Mouse (Mus musculus): ENCODE data around the gene Hoxa9. TPM values are rescaled to one million over a fixed set of nuclear protein-coding genes. Genes with fewer than 3 reads are reported as not detected.

The Hoxa9 gene
- total and polyA plus RNA-seq, 2 experiments from 2014 or later: not detected

DNA sequence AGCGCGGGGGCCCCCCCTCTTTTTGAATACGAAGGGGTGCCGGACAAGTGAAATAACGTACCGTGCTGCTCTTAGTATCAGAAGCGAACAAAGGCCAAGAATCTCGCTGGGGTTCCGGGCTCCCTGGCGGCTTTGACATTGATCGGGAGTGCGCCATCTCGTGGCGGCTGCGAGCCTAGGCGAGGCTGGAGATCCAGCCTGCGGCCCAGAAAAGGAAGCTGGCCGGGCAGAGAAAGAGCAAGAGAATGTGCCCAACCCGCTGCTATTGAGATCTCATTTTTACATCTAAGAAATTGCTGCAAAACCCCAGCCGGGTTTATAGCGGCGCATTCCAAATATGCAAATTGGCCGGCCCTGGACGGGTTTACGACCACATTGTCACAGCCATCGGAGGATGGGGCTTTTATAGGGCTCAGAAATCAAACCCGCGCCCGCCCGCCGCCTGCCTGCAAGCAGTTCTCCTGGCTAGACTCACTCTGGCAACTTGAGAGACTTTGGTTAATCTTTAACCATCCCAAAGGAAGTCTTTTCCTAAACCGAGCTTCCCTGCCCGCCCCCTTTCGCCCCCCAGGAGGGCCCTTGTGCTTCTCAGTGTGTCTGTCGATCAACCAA, 9.6 kb upstream of the Hoxa9 start, which contains the start of gene Hoxa10:
Gene Hoxa10, minus strand, starts transcription at position 466 of the 612 bp plus-strand sequence.
- Histone ChIP-seq H3K9me3 (ENCODE audit: low read length) (no peaks in the 10 kb centered on the region), H3K27me3 (ENCODE audit: insufficient read depth, low read length) (peaks cover 94% of the 10 kb centered on the region), H3K4me1 (ENCODE audit: insufficient read depth, low read length) (no peaks in the 10 kb centered on the region), H3K4me2 (ENCODE audit: low read depth, low read length, poor library complexity, severe bottlenecking) (no peak within 1 kb of the TSS), H3K9ac (replicated peaks; ENCODE audit: low read length, poor library complexity, severe bottlenecking) (no peak within 1 kb of the TSS), H3K27ac (ENCODE audit: low read depth, low read length) (no peak within 1 kb of the TSS), H3K4me3 (ENCODE audit: low read depth, low read length) (no peak within 1 kb of the TSS), H3K36me3 (ENCODE audit: insufficient read depth, low read length) (no peaks in the 10 kb centered on the region)
- peak; percentile 69 for TF ChIP-seq CTCF (IDR thresholded peaks at IDR 0.05)
- 1% methylated on average over 35 of the region's 35 CpGs for WGBS
- ATAC-seq (ENCODE audit: low FRiP score) (no peak), DNase-seq (ENCODE audit: low spot score) (peak; percentile 54)

DNA sequence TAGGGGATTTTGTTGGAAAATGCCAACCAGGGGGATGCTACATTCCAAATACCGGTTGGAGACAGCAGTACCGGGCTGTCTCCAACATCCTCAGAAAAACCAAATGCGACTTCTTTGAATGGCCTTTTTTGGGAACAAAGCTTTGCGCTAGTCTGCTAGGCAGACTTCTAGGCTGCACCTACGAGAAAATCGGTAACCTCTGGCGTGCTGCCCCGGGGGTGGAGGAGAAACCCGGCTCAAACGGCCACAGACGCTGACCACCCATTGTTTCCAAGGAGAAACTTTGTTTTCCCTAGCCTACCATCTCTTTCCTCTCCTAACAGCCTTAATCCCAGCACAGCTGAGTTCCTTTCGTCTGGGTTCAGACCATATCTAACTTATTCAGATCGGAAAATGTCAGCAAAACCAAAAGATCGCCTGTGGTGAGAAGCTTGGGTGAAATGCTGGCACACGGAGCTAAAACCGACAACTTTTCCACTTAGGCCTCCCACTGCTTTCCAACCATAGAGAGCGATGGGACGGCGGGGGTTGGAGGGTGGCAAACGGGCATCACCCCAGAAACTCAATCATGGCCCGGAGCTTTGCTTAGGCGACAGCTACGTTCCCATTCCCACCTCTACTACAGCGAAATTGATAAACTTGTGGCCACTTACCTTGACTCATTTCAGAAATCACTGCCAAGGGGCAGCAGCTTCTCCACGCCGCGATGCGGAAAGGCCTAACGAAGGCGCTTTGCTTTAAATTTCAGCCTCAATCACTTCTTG, 8.9 kb upstream of the Hoxa9 start:
- Histone ChIP-seq H3K9ac (replicated peaks; ENCODE audit: low read length, poor library complexity, severe bottlenecking) (no peak overlapping the region), H3K4me2 (ENCODE audit: low read depth, low read length, poor library complexity, severe bottlenecking) (no peak overlapping the region), H3K9me3 (ENCODE audit: low read length) (no peaks in the 10 kb centered on the region), H3K4me3 (ENCODE audit: low read depth, low read length) (no peak overlapping the region), H3K27me3 (ENCODE audit: insufficient read depth, low read length) (peaks cover 95% of the 10 kb centered on the region), H3K36me3 (ENCODE audit: insufficient read depth, low read length) (no peaks in the 10 kb centered on the region), H3K27ac (ENCODE audit: low read depth, low read length) (no peak overlapping the region), H3K4me1 (ENCODE audit: insufficient read depth, low read length) (no peaks in the 10 kb centered on the region)
- no peak for ATAC-seq (ENCODE audit: low FRiP score)
- no peak for TF ChIP-seq CTCF (IDR thresholded peaks at IDR 0.05)
- 2% methylated on average over 30 of the region's 30 CpGs for WGBS
- no peak for DNase-seq (ENCODE audit: low spot score)

DNA sequence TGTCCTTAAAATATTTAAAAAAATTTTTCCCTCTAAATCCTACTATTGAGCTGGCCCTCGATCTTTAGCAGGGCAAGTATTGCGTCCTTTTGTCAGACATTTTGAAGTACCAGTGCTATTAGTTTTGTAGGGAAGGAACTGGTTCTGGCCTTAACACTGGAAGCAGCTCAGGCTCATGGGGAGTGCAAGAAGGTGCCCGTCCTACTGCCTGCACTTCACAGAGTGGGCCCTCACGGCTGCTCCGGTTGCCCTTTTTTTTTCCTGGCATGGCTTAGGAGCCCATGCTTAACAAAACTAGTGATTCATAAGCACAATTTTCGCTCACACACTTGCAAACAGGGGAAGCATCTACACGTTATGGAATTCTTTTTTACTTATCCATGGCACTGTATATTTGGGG, 8.1 kb upstream of the Hoxa9 start:
- Histone ChIP-seq H3K4me2 (ENCODE audit: low read depth, low read length, poor library complexity, severe bottlenecking) (no peak overlapping the region), H3K9me3 (ENCODE audit: low read length) (no peaks in the 10 kb centered on the region), H3K36me3 (ENCODE audit: insufficient read depth, low read length) (no peaks in the 10 kb centered on the region), H3K27me3 (ENCODE audit: insufficient read depth, low read length) (peaks cover 97% of the 10 kb centered on the region), H3K9ac (replicated peaks; ENCODE audit: low read length, poor library complexity, severe bottlenecking) (no peak overlapping the region), H3K4me1 (ENCODE audit: insufficient read depth, low read length) (no peaks in the 10 kb centered on the region), H3K4me3 (ENCODE audit: low read depth, low read length) (no peak overlapping the region), H3K27ac (ENCODE audit: low read depth, low read length) (no peak overlapping the region)
- DNase-seq (ENCODE audit: low spot score) (no peak), ATAC-seq (ENCODE audit: low FRiP score) (no peak)
- no peak for TF ChIP-seq CTCF (IDR thresholded peaks at IDR 0.05)
- 1% methylated on average over 7 of the region's 7 CpGs for WGBS

DNA sequence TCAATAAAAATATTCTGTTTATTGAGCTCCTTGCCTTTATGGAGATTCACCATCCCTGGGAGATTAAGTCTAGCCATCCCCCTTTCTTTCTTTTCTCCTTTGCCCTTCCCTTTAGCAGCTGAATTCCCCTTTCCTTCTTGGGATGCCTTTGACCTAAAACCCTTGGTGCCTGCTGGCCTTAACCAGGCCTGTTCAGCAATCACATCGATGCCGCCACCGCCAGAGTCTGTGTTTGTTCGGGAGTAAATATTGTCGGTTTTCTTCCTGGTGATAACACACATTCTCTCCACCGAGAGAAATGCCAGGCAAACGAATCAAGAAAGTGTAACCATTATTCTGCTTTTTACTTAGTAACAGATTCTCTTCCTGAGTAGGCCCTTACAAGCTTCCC, 7.3 kb upstream of the Hoxa9 start:
- no peak overlapping the region for H3K9ac ChIP-seq (replicated peaks; ENCODE audit: low read length, poor library complexity, severe bottlenecking)
- peaks cover 96% of the 10 kb centered on the region for H3K27me3 ChIP-seq (ENCODE audit: insufficient read depth, low read length)
- DNase-seq (ENCODE audit: low spot score): no peak
- H3K36me3 ChIP-seq (ENCODE audit: insufficient read depth, low read length): no peaks in the 10 kb centered on the region
- no peak overlapping the region for H3K27ac ChIP-seq (ENCODE audit: low read depth, low read length)
- no peak for ATAC-seq (ENCODE audit: low FRiP score)
- H3K4me3 ChIP-seq (ENCODE audit: low read depth, low read length): no peak overlapping the region
- no peak overlapping the region for H3K4me2 ChIP-seq (ENCODE audit: low read depth, low read length, poor library complexity, severe bottlenecking)
- 2% methylated on average over 7 of the region's 7 CpGs for WGBS
- H3K4me1 ChIP-seq (ENCODE audit: insufficient read depth, low read length): no peaks in the 10 kb centered on the region
- H3K9me3 ChIP-seq (ENCODE audit: low read length): no peaks in the 10 kb centered on the region
- no peak for TF ChIP-seq CTCF (IDR thresholded peaks at IDR 0.05)

DNA sequence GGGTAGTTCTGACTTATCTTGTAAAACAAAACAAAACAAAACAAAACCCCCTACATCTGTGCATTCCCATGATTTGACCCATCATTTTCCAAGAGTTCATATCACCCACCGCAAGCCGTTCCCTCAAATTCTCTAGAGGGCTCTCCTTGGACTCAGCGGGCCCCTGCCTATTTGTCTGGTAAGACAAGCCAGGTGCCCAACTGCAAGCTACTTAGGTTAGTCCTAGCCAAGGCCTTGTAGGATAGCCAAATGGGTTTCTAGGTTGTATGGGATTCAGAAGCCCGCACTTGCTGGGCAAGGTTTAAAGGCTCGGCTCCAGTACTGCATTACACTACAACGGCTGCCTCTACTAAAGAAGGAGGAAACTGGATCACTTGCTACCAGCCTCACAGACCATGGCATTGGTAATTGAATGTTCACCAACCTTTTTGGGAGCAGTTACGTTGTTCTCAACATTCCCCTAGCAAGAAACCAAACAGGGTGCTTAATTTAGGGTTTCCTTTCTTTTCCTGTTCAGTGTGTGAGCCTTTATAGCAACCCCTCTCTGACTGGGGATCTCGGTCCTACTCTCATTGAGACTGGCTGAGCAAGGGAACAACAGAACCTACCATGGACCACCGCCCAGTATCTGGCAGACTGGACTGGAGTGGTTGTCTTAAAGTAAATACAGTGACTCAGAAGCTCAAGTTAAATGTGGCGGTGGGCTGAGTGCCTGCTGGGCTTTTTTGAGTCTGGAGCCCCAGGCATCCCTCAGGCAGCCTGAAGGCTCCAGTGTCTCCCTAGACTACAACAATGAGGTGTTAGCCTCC, 6.7 kb upstream of the Hoxa9 start:
- Histone ChIP-seq H3K27ac (ENCODE audit: low read depth, low read length) (no peak overlapping the region), H3K4me1 (ENCODE audit: insufficient read depth, low read length) (no peaks in the 10 kb centered on the region), H3K9me3 (ENCODE audit: low read length) (no peaks in the 10 kb centered on the region), H3K36me3 (ENCODE audit: insufficient read depth, low read length) (no peaks in the 10 kb centered on the region), H3K4me3 (ENCODE audit: low read depth, low read length) (no peak overlapping the region), H3K9ac (replicated peaks; ENCODE audit: low read length, poor library complexity, severe bottlenecking) (no peak overlapping the region), H3K27me3 (ENCODE audit: insufficient read depth, low read length) (peaks cover 95% of the 10 kb centered on the region), H3K4me2 (ENCODE audit: low read depth, low read length, poor library complexity, severe bottlenecking) (no peak overlapping the region)
- no peak for TF ChIP-seq CTCF (IDR thresholded peaks at IDR 0.05)
- WGBS: 9% methylated on average over 10 of the region's 10 CpGs
- no peak for ATAC-seq (ENCODE audit: low FRiP score)
- no peak for DNase-seq (ENCODE audit: low spot score)
